Mouse (Mus musculus): ENCODE results near the gene Exo5. TPM values are rescaled to one million over a fixed set of nuclear protein-coding genes. Genes with fewer than 3 reads are reported as not detected.

Exo5 gene
- polyA plus RNA-seq, 1 experiment = 24.0 TPM

GRCm38 (mm10) chr4:120950763-120951427 lies 26.1 kb upstream of the Exo5 start:
- TF ChIP-seq CTCF (IDR thresholded peaks at IDR 0.05; ENCODE audit: borderline replicate concordance, insufficient read depth, low read length) = no peak
- no peak for TF ChIP-seq POLR2A (IDR thresholded peaks at IDR 0.05; ENCODE audit: low read depth, low read length)
- Histone ChIP-seq H3K27ac (ENCODE audit: insufficient read depth, low read length) (0 out of 2 replicates have a peak overlapping the region, but pooled peaks have one; percentile 5), H3K4me1 (ENCODE audit: control insufficient read depth, insufficient read depth, low read length) (peaks cover 4% of the 10 kb centered on the region; the same call in 1 of the 2 replicates), H3K4me3 (ENCODE audit: insufficient read depth, low read length) (peak overlapping the region; percentile 77)

- H3K27ac ChIP-seq (ENCODE audit: insufficient read depth, low read length) = no peak overlapping the region
- TF ChIP-seq POLR2A (IDR thresholded peaks at IDR 0.05; ENCODE audit: low read depth, low read length) = no peak
- TF ChIP-seq CTCF (IDR thresholded peaks at IDR 0.05; ENCODE audit: borderline replicate concordance, insufficient read depth, low read length) = no peak
- H3K4me3 ChIP-seq (ENCODE audit: insufficient read depth, low read length) = no peak overlapping the region
- H3K4me1 ChIP-seq (ENCODE audit: control insufficient read depth, insufficient read depth, low read length) = peaks cover 4% of the 10 kb centered on the region; the same call in 1 of the 2 replicates
Measured at GRCm38 (mm10) chr4:120948938-120949337, 24.1 kb upstream of the Exo5 start.

GRCm38 (mm10) chr4:120935006-120935405 lies 10.2 kb upstream of the Exo5 start:
- TF ChIP-seq POLR2A (IDR thresholded peaks at IDR 0.05; ENCODE audit: low read depth, low read length) = no peak
- TF ChIP-seq CTCF (IDR thresholded peaks at IDR 0.05; ENCODE audit: borderline replicate concordance, insufficient read depth, low read length) = no peak
- no peaks in the 10 kb centered on the region for H3K4me1 ChIP-seq (ENCODE audit: control insufficient read depth, insufficient read depth, low read length)
- no peak overlapping the region for H3K27ac ChIP-seq (ENCODE audit: insufficient read depth, low read length)
- H3K4me3 ChIP-seq (ENCODE audit: insufficient read depth, low read length) = no peak overlapping the region

- TF ChIP-seq POLR2A (IDR thresholded peaks at IDR 0.05; ENCODE audit: low read depth, low read length) (no peak), CTCF (IDR thresholded peaks at IDR 0.05; ENCODE audit: borderline replicate concordance, insufficient read depth, low read length) (no peak)
Measured at GRCm38 (mm10) chr4:120930736-120931135, 5.9 kb upstream of the Exo5 start.

GRCm38 (mm10) chr4:120928686-120929085 lies 3.9 kb upstream of the Exo5 start:
- H3K27ac ChIP-seq (ENCODE audit: insufficient read depth, low read length) = no peak overlapping the region
- no peak overlapping the region for H3K4me3 ChIP-seq (ENCODE audit: insufficient read depth, low read length)
- TF ChIP-seq POLR2A (IDR thresholded peaks at IDR 0.05; ENCODE audit: low read depth, low read length) (no peak), CTCF (IDR thresholded peaks at IDR 0.05; ENCODE audit: borderline replicate concordance, insufficient read depth, low read length) (no peak)
- no peaks in the 10 kb centered on the region for H3K4me1 ChIP-seq (ENCODE audit: control insufficient read depth, insufficient read depth, low read length)

More at GRCm38 (mm10) chr4:120930736-120931135, 5.9 kb upstream of the Exo5 start:
- no peak overlapping the region for H3K4me3 ChIP-seq (ENCODE audit: insufficient read depth, low read length)
- no peaks in the 10 kb centered on the region for H3K4me1 ChIP-seq (ENCODE audit: control insufficient read depth, insufficient read depth, low read length)
- H3K27ac ChIP-seq (ENCODE audit: insufficient read depth, low read length) = no peak overlapping the region

- Histone ChIP-seq H3K4me3 (ENCODE audit: insufficient read depth, low read length) (peak overlapping the region; percentile 88), H3K27ac (ENCODE audit: insufficient read depth, low read length) (peak overlapping the region; percentile 47), H3K4me1 (ENCODE audit: control insufficient read depth, insufficient read depth, low read length) (no peaks in the 10 kb centered on the region)
- TF ChIP-seq CTCF (IDR thresholded peaks at IDR 0.05; ENCODE audit: borderline replicate concordance, insufficient read depth, low read length) = no peak
- 0 out of 2 replicates have a peak, but pooled peaks have one; percentile 27 for TF ChIP-seq POLR2A (IDR thresholded peaks at IDR 0.05; ENCODE audit: low read depth, low read length)
Measured at GRCm38 (mm10) chr4:120925386-120925785, 569 bp upstream of the Exo5 start.

- Histone ChIP-seq H3K4me1 (ENCODE audit: control insufficient read depth, insufficient read depth, low read length) (no peaks in the 10 kb centered on the region), H3K4me3 (ENCODE audit: insufficient read depth, low read length) (no peak overlapping the region), H3K27ac (ENCODE audit: insufficient read depth, low read length) (no peak overlapping the region)
- no peak for TF ChIP-seq CTCF (IDR thresholded peaks at IDR 0.05; ENCODE audit: borderline replicate concordance, insufficient read depth, low read length)
- no peak for TF ChIP-seq POLR2A (IDR thresholded peaks at IDR 0.05; ENCODE audit: low read depth, low read length)
Measured at GRCm38 (mm10) chr4:120921461-120921860, 3.4 kb downstream of the Exo5 start.

GRCm38 (mm10) chr4:120914501-120914900 lies 10.3 kb downstream of the Exo5 start:
- no peak overlapping the region for H3K27ac ChIP-seq (ENCODE audit: insufficient read depth, low read length)
- H3K4me3 ChIP-seq (ENCODE audit: insufficient read depth, low read length) = no peak overlapping the region
- TF ChIP-seq POLR2A (IDR thresholded peaks at IDR 0.05; ENCODE audit: low read depth, low read length) (no peak), CTCF (IDR thresholded peaks at IDR 0.05; ENCODE audit: borderline replicate concordance, insufficient read depth, low read length) (no peak)
- no peaks in the 10 kb centered on the region for H3K4me1 ChIP-seq (ENCODE audit: control insufficient read depth, insufficient read depth, low read length)

GRCm38 (mm10) chr4:120913861-120914260 lies 11.0 kb downstream of the Exo5 start:
- TF ChIP-seq POLR2A (IDR thresholded peaks at IDR 0.05; ENCODE audit: low read depth, low read length) (no peak), CTCF (IDR thresholded peaks at IDR 0.05; ENCODE audit: borderline replicate concordance, insufficient read depth, low read length) (no peak)
- no peak overlapping the region for H3K27ac ChIP-seq (ENCODE audit: insufficient read depth, low read length)
- no peak overlapping the region for H3K4me3 ChIP-seq (ENCODE audit: insufficient read depth, low read length)
- no peaks in the 10 kb centered on the region for H3K4me1 ChIP-seq (ENCODE audit: control insufficient read depth, insufficient read depth, low read length)

GRCm38 (mm10) chr4:120913443-120913842 lies 11.4 kb downstream of the Exo5 start:
- Histone ChIP-seq H3K27ac (ENCODE audit: insufficient read depth, low read length) (no peak overlapping the region), H3K4me3 (ENCODE audit: insufficient read depth, low read length) (no peak overlapping the region), H3K4me1 (ENCODE audit: control insufficient read depth, insufficient read depth, low read length) (no peaks in the 10 kb centered on the region)
- TF ChIP-seq CTCF (IDR thresholded peaks at IDR 0.05; ENCODE audit: borderline replicate concordance, insufficient read depth, low read length) (no peak), POLR2A (IDR thresholded peaks at IDR 0.05; ENCODE audit: low read depth, low read length) (no peak)
